Mouse (Mus musculus): ENCODE measurements around the gene Ankrd10. TPM values are rescaled to one million over a fixed set of nuclear protein-coding genes. Genes with fewer than 3 reads are reported as not detected.

The Ankrd10 gene
- total and polyA plus RNA-seq, 2 experiments: 12.3 to 13.5 TPM

- Histone ChIP-seq H3K27ac (replicated peaks; ENCODE audit: insufficient read depth, low read depth, low read length) (no peak overlapping the region), H3K36me3 (ENCODE audit: control insufficient read depth, insufficient read depth, low read length) (peaks cover 9% of the 10 kb centered on the region), H3K79me2 (ENCODE audit: control insufficient read depth, insufficient read depth, low read length) (no peaks in the 10 kb centered on the region), H3K4me1 (ENCODE audit: control insufficient read depth, insufficient read depth, low read length) (no peaks in the 10 kb centered on the region), H3K27me3 (ENCODE audit: control insufficient read depth, insufficient read depth, low read length) (no peaks in the 10 kb centered on the region), H3K9ac (ENCODE audit: low read depth, low read length) (no peak overlapping the region), H3K4me3 (ENCODE audit: insufficient read depth, low read depth, low read length) (no peak overlapping the region)
- 98% methylated on average over 9 of the region's 9 CpGs for WGBS
- TF ChIP-seq CTCF (IDR thresholded peaks at IDR 0.05; ENCODE audit: low read depth, low read length): no peak
- no peak for TF ChIP-seq POLR2A (IDR thresholded peaks at IDR 0.05; ENCODE audit: extremely low read depth, insufficient read depth, low read length)
- DNase-seq (ENCODE audit: extremely low read depth, low read depth, low spot score): no peak
These were observed 26.7 kb downstream of the Ankrd10 start for GRCm38 (mm10) chr8:11608848-11609247.

GRCm38 (mm10) chr8:11602006-11602680 is 33.4 kb downstream of the Ankrd10 start:
- Histone ChIP-seq H3K79me2 (ENCODE audit: control insufficient read depth, insufficient read depth, low read length) (no peaks in the 10 kb centered on the region), H3K27ac (replicated peaks; ENCODE audit: insufficient read depth, low read depth, low read length) (no peak overlapping the region), H3K36me3 (ENCODE audit: control insufficient read depth, insufficient read depth, low read length) (no peaks in the 10 kb centered on the region), H3K9ac (ENCODE audit: low read depth, low read length) (no peak overlapping the region), H3K4me1 (ENCODE audit: control insufficient read depth, insufficient read depth, low read length) (no peaks in the 10 kb centered on the region), H3K4me3 (ENCODE audit: insufficient read depth, low read depth, low read length) (no peak overlapping the region), H3K27me3 (ENCODE audit: control insufficient read depth, insufficient read depth, low read length) (no peaks in the 10 kb centered on the region)
- 37% methylated on average over 14 of the region's 14 CpGs for WGBS
- TF ChIP-seq POLR2A (IDR thresholded peaks at IDR 0.05; ENCODE audit: extremely low read depth, insufficient read depth, low read length) (no peak), CTCF (IDR thresholded peaks at IDR 0.05; ENCODE audit: low read depth, low read length) (peak; percentile 78)
- peak; percentile 39 for DNase-seq (ENCODE audit: extremely low read depth, low read depth, low spot score)

DNA sequence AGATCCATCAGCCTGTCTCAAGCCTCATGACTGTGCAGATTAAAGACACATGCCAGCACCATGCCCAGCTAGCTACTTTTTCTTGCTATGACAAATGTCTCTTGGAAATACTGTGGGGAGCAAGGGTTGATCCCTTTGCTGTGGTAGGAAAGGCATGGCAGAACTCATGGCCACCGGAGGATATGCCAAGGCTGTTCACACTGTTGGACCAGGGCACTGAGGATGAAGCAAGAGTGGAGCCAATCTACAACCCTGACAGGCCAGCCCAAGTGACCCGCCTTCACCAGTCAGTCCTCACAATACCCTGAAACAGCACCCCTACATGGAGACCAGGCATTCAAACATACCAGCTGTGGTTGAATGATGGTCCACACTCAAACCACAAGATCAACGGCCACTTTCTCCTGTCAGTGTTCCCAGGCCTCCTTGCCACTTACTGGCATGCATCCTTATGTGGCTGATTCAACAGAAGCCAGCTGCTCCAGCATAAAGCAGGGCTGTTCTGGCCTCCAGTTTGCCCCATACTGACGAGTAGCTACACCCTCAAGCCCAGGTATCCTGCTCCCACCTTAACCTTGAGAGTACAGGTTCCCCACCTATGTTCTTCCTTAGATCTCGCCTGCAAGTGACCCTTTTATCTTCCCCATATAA is 35.1 kb downstream of the Ankrd10 start:
- Histone ChIP-seq H3K79me2 (ENCODE audit: control insufficient read depth, insufficient read depth, low read length) (no peaks in the 10 kb centered on the region), H3K4me3 (ENCODE audit: insufficient read depth, low read depth, low read length) (no peak overlapping the region), H3K36me3 (ENCODE audit: control insufficient read depth, insufficient read depth, low read length) (no peaks in the 10 kb centered on the region), H3K27me3 (ENCODE audit: control insufficient read depth, insufficient read depth, low read length) (no peaks in the 10 kb centered on the region), H3K27ac (replicated peaks; ENCODE audit: insufficient read depth, low read depth, low read length) (no peak overlapping the region), H3K4me1 (ENCODE audit: control insufficient read depth, insufficient read depth, low read length) (no peaks in the 10 kb centered on the region), H3K9ac (ENCODE audit: low read depth, low read length) (no peak overlapping the region)
- WGBS: 82% methylated on average over 5 of the region's 5 CpGs
- no peak for TF ChIP-seq CTCF (IDR thresholded peaks at IDR 0.05; ENCODE audit: low read depth, low read length)
- TF ChIP-seq POLR2A (IDR thresholded peaks at IDR 0.05; ENCODE audit: extremely low read depth, insufficient read depth, low read length): no peak
- no peak for DNase-seq (ENCODE audit: extremely low read depth, low read depth, low spot score)

DNA sequence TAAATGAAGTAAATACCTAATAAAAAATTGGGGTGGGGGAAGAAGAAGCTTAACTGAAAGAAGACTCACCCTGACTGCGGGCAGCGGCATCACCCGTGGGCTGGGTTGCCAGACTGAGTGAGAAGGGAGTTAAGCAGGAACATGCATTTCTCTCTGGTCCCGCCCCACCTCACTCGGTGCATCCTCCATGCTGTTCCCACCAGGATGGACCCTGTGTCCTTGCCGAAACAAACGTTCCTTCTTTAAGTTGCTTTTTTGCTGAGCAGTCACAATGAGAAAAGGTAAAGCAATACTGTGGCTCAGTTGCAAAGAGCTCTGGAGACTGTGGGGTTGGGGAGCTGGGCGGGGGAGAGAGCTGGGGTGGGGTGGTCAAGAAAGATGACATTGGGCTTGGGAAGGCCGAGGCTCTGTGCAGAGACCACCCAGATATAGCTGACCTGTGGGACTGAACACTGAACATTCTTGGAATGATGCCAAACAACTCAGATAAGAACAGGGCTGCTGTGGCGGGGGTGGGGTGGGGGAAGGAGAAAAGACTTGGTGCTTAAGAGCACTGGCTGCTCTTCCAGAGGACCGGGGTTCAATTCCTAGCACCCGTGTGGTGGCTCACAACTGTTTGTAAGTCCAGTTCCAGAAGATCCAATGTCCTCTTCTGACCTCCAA is 42.2 kb downstream of the Ankrd10 start:
- no peak overlapping the region for H3K27ac ChIP-seq (replicated peaks; ENCODE audit: insufficient read depth, low read depth, low read length)
- no peaks in the 10 kb centered on the region for H3K36me3 ChIP-seq (ENCODE audit: control insufficient read depth, insufficient read depth, low read length)
- WGBS: 63% methylated on average over 12 of the region's 12 CpGs
- no peaks in the 10 kb centered on the region for H3K4me1 ChIP-seq (ENCODE audit: control insufficient read depth, insufficient read depth, low read length)
- TF ChIP-seq POLR2A (IDR thresholded peaks at IDR 0.05; ENCODE audit: extremely low read depth, insufficient read depth, low read length) (no peak), CTCF (IDR thresholded peaks at IDR 0.05; ENCODE audit: low read depth, low read length) (no peak)
- no peaks in the 10 kb centered on the region for H3K79me2 ChIP-seq (ENCODE audit: control insufficient read depth, insufficient read depth, low read length)
- H3K27me3 ChIP-seq (ENCODE audit: control insufficient read depth, insufficient read depth, low read length): no peaks in the 10 kb centered on the region
- no peak overlapping the region for H3K9ac ChIP-seq (ENCODE audit: low read depth, low read length)
- H3K4me3 ChIP-seq (ENCODE audit: insufficient read depth, low read depth, low read length): no peak overlapping the region
- DNase-seq (ENCODE audit: extremely low read depth, low read depth, low spot score): no peak

GRCm38 (mm10) chr8:11592296-11592695 is 43.3 kb downstream of the Ankrd10 start:
- 38% methylated on average over 13 of the region's 13 CpGs for WGBS
- no peaks in the 10 kb centered on the region for H3K4me1 ChIP-seq (ENCODE audit: control insufficient read depth, insufficient read depth, low read length)
- no peaks in the 10 kb centered on the region for H3K27me3 ChIP-seq (ENCODE audit: control insufficient read depth, insufficient read depth, low read length)
- H3K79me2 ChIP-seq (ENCODE audit: control insufficient read depth, insufficient read depth, low read length): no peaks in the 10 kb centered on the region
- no peaks in the 10 kb centered on the region for H3K36me3 ChIP-seq (ENCODE audit: control insufficient read depth, insufficient read depth, low read length)
- TF ChIP-seq CTCF (IDR thresholded peaks at IDR 0.05; ENCODE audit: low read depth, low read length) (no peak), POLR2A (IDR thresholded peaks at IDR 0.05; ENCODE audit: extremely low read depth, insufficient read depth, low read length) (no peak)
- H3K9ac ChIP-seq (ENCODE audit: low read depth, low read length): no peak overlapping the region
- H3K4me3 ChIP-seq (ENCODE audit: insufficient read depth, low read depth, low read length): no peak overlapping the region
- no peak for DNase-seq (ENCODE audit: extremely low read depth, low read depth, low spot score)
- no peak overlapping the region for H3K27ac ChIP-seq (replicated peaks; ENCODE audit: insufficient read depth, low read depth, low read length)

All from liver, adult 2 months (tissue).